Mouse (Mus musculus): ENCODE measurements around the gene Hadha. TPM values are rescaled to one million over a fixed set of nuclear protein-coding genes. Genes with fewer than 3 reads are reported as not detected.

Gene Hadha
- total RNA-seq (2023): 93.5 TPM

GRCm38 (mm10) chr5:30154474-30155394, at the start of gene Hadha, which contains the start of gene Hadhb:
Hadha (minus strand) TSS chr5:30155162.
Hadhb (plus strand) TSS chr5:30155248.

GRCm38 (mm10) chr5:30105668-30106300, 49.2 kb downstream of the Hadha start, which contains the start of gene 3110082J24Rik:
3110082J24Rik (minus strand) TSS chr5:30106086.

GRCm38 (mm10) chr5:30104841-30105667, 49.9 kb downstream of the Hadha start, which contains the start of gene Garem2:
Garem2 (plus strand) TSS chr5:30105161.

GRCm38 (mm10) chr5:30072825-30073821, 81.8 kb downstream of the Hadha start, which contains the start of gene Tyms:
Tyms (minus strand) TSS chr5:30073617.

Other genes with a start within 250 kb of the Hadha start
- gene Il6, start 142.0 kb downstream of the Hadha start, total RNA-seq (2023): not detected
- 10.1 TPM for gene Tyms, start 81.5 kb downstream of the Hadha start, total RNA-seq (2023)
- gene Garem2, start 50.0 kb downstream of the Hadha start, total RNA-seq (2023): not detected
- not detected for gene 3110082J24Rik, start 49.1 kb downstream of the Hadha start, total RNA-seq (2023)
- gene Hadhb, start 86 bp upstream of the Hadha start, total RNA-seq (2023): 130 TPM
- gene Adgrf3, start 50.6 kb upstream of the Hadha start, total RNA-seq (2023): not detected
- 30.0 TPM for gene Selenoi, start 77.4 kb upstream of the Hadha start, total RNA-seq (2023)
- 44.5 TPM for gene Drc1, start 126.2 kb upstream of the Hadha start, total RNA-seq (2023)